Mouse (Mus musculus): Measurements from ENCODE around the gene Rab33b.

The Rab33b gene

GRCm38 (mm10) chr3:51534013-51534412 is 50.3 kb downstream of the Rab33b start:
- ChIA-PET CTCF (interaction anchor here in 1 of 4 experiments (1.6 kb wide), 1 partner anchor 9 kb away, joined by 4 read pairs; no protein-coding TSS in a partner anchor), POLR2A (interaction anchor here in 2 of 4 experiments (0.8 to 2.4 kb wide), 3 partner anchors 8 to 63 kb away, joined by 3 to 10 read pairs (median 3); no protein-coding TSS in a partner anchor)

GRCm38 (mm10) chr3:51539567-51540408 is 56.1 kb downstream of the Rab33b start:
- CTCF ChIA-PET = interaction anchor here (0.5 to 1.8 kb wide), 57 partner anchors 8 to 818 kb away, joined by 3 to 18 read pairs (median 4); partner anchors contain the start of genes Rab33b (in 1 of the 4) and Setd7 (in 1 of the 4)
- POLR2A ChIA-PET = interaction anchor here in 3 of 4 experiments (0.5 to 2.2 kb wide), 23 partner anchors 9 to 303 kb away, joined by 3 to 14 read pairs (median 3); partner anchors contain the start of genes Setd7 (in 2 of the 3) and Ndufc1 (in 1 of the 3)

- CTCF ChIA-PET = interaction anchor here in 3 of 4 experiments (0.6 to 1.8 kb wide), 10 partner anchors 14 to 112 kb away, joined by 3 to 18 read pairs (median 4); partner anchors contain the start of gene Setd7 (in 1 of the 3)
- POLR2A ChIA-PET = interaction anchor here in 2 of 4 experiments (0.6 to 2.2 kb wide), 8 partner anchors 15 to 182 kb away, joined by 3 to 14 read pairs (median 7); partner anchors contain the start of gene Setd7 (in 2 of the 2)
Measured at GRCm38 (mm10) chr3:51540659-51541058, 56.9 kb downstream of the Rab33b start.

- POLR2A ChIA-PET = interaction anchor here in 1 of 4 experiments (1.2 kb wide), 1 partner anchor 33 kb away, joined by 3 read pairs; no protein-coding TSS in a partner anchor
- CTCF ChIA-PET = interaction anchor here in 1 of 4 experiments (1.7 kb wide), 1 partner anchor 16 kb away, joined by 6 read pairs; the partner anchor contains the start of gene Setd7
Measured at GRCm38 (mm10) chr3:51544442-51545128, 60.9 kb downstream of the Rab33b start.
